19 mouse cellular contexts compared by ENCODE assay signal in genomic region chr6:120597887-120598286, GRCm38 (mm10).
DNase-seq lines count a peak whose midpoint lies in the region; ATAC-seq and TF ChIP-seq lines count a peak whose summit lies in the region.
"Had no signal": no experiment of that assay in that cellular context is flagged by ENCODE, and none has a peak within 500 bp of the region (broad histone marks: within the 10 kb centered on the region; RNA-seq: fewer than 3 reads in every experiment).

No protein-coding gene starts in this region.

- no peak overlapping the region for H3K4me3 ChIP-seq in hindbrain, postnatal 0 days (ENCODE audit: low read length)
- H3K4me3 ChIP-seq in hindbrain, embryonic 13.5 days = no peak overlapping the region
- no peak overlapping the region for H3K4me3 ChIP-seq in liver, embryonic 13.5 days (replicated peaks)
- H3K4me3 ChIP-seq in CH12.LX (replicated peaks in 1 of 3; ENCODE audit: low read depth in 2 of 3, low read length in 2 of 3, poor library complexity in 1 of 3) (no peak overlapping the region), ES-E14 (ENCODE audit: insufficient read depth in 1 of 2, low read depth in 1 of 2, low read length in 2 of 2, poor library complexity in 1 of 2, severe bottlenecking in 1 of 2) (no peak overlapping the region)
- H3K4me3 ChIP-seq: heart, embryonic 13.5 days; limb, embryonic 15.5 days had no signal

- dilution Hi-C loops in CH12.LX (cut with MboI; ENCODE audit: extremely low pct_ligation_motif_present, extremely low pct_unique_long_range_greater_than_20kb, low sequenced_read_pairs) = no loop called here

- H3K9ac ChIP-seq in hindbrain, postnatal 0 days (replicated peaks; ENCODE audit: low read length) = no peak overlapping the region
- H3K9ac ChIP-seq in hindbrain, embryonic 13.5 days = no peak overlapping the region
- H3K9ac ChIP-seq in liver, embryonic 13.5 days = no peak overlapping the region
- H3K9ac ChIP-seq in CH12.LX (ENCODE audit: insufficient read depth, low read depth) (no peak overlapping the region), ES-E14 (ENCODE audit: insufficient read depth, low read depth, low read length, poor library complexity, severe bottlenecking) (no peak overlapping the region)
- H3K9ac ChIP-seq: heart, embryonic 13.5 days; limb, embryonic 15.5 days had no signal

- in situ Hi-C loops in CH12.LX (cut with MboI; ENCODE audit: low pct_ligation_motif_present, low pct_unique_long_range_greater_than_20kb, low sequenced_read_pairs) (no loop called here), ES-E14 (cut with MboI; ENCODE audit: low sequenced_read_pairs in 2 of 2, unreplicated experiment in 2 of 2) (no loop called here)

- H3K4me2 ChIP-seq in hindbrain, postnatal 0 days (ENCODE audit: low read depth, low read length) = no peak overlapping the region
- no peak overlapping the region for H3K4me2 ChIP-seq in hindbrain, embryonic 13.5 days
- H3K4me2 ChIP-seq in liver, embryonic 13.5 days = no peak overlapping the region
- no peak overlapping the region for H3K4me2 ChIP-seq in CH12.LX (ENCODE audit: insufficient read depth, low read depth, poor library complexity, severe bottlenecking)
- H3K4me2 ChIP-seq: heart, embryonic 13.5 days; limb, embryonic 15.5 days had no signal

- ATAC-seq in hindbrain, postnatal 0 days = no peak
- no peak for ATAC-seq in hindbrain, embryonic 13.5 days (ENCODE audit: low FRiP score)
- ATAC-seq in liver, embryonic 13.5 days (ENCODE audit: low read depth) = no peak
- ATAC-seq: activated CD4-positive, CD25-positive, alpha-beta regulatory T cell, adult 4 months; forebrain, embryonic 16.5 days; midbrain, embryonic 16.5 days had no signal

- no peak overlapping the region for H3K27ac ChIP-seq in hindbrain, postnatal 0 days
- H3K27ac ChIP-seq in hindbrain, embryonic 13.5 days = no peak overlapping the region
- H3K27ac ChIP-seq in liver, embryonic 13.5 days = 0 out of 2 replicates have a peak overlapping the region, but pooled peaks have one; percentile 9
- H3K27ac ChIP-seq in CH12.LX (ENCODE audit: insufficient read depth, low read depth) = no peak overlapping the region
- no peak overlapping the region for H3K27ac ChIP-seq in ES-E14 (ENCODE audit: insufficient read depth, low read depth, low read length, poor library complexity, severe bottlenecking)
- H3K27ac ChIP-seq: heart, embryonic 13.5 days; limb, embryonic 15.5 days had no signal

- H3K79me2 ChIP-seq in CH12.LX (replicated peaks; ENCODE audit: control insufficient read depth, extremely low read depth, insufficient read depth, poor library complexity, severe bottlenecking) = no peaks in the 10 kb centered on the region

- WGBS in hindbrain, postnatal 0 days = 35% methylated on average over 3 of the region's 3 CpGs
- WGBS in hindbrain, embryonic 13.5 days = 27% methylated on average over 3 of the region's 3 CpGs
- 46% methylated on average over 3 of the region's 3 CpGs for WGBS in liver, embryonic 13.5 days (ENCODE audit: insufficient replicate concordance)

- H3K4me1 ChIP-seq in hindbrain, postnatal 0 days (ENCODE audit: insufficient read depth, low read length) = no peaks in the 10 kb centered on the region
- 0 out of 2 replicates have a peak, but pooled peaks cover under 1% of the 10 kb centered on the region for H3K4me1 ChIP-seq in hindbrain, embryonic 13.5 days (replicated peaks)
- H3K4me1 ChIP-seq in liver, embryonic 13.5 days (replicated peaks) = peaks cover 47% of the 10 kb centered on the region
- peaks cover 5 to 16% of the 10 kb centered on the region in 2 experiments for H3K4me1 ChIP-seq in CH12.LX (ENCODE audit: control insufficient read depth in 1 of 2, insufficient read depth in 2 of 2)
- peaks cover 4 to 6% of the 10 kb centered on the region in 2 experiments; a peak in 2 of 4 replicates for H3K4me1 ChIP-seq in ES-E14 (ENCODE audit: control insufficient read depth in 2 of 2, insufficient read depth in 2 of 2, low read length in 2 of 2, poor library complexity in 1 of 2)
- H3K4me1 ChIP-seq: limb, embryonic 15.5 days had no signal

- TF ChIP-seq EP300 in CH12.LX (IDR thresholded peaks at IDR 0.05; ENCODE audit: low read length) = no peak

- no peaks in the 10 kb centered on the region for H3K36me3 ChIP-seq in hindbrain, postnatal 0 days (ENCODE audit: insufficient read depth, low read length)
- H3K36me3 ChIP-seq in hindbrain, embryonic 13.5 days = no peaks in the 10 kb centered on the region
- no peaks in the 10 kb centered on the region for H3K36me3 ChIP-seq in liver, embryonic 13.5 days
- no peaks in the 10 kb centered on the region for H3K36me3 ChIP-seq in CH12.LX (replicated peaks in 1 of 2; ENCODE audit: control insufficient read depth in 1 of 2, insufficient read depth in 1 of 2, low read length in 1 of 2)
- no peaks in the 10 kb centered on the region for H3K36me3 ChIP-seq in ES-E14 (ENCODE audit: control insufficient read depth, insufficient read depth, low read length, poor library complexity, severe bottlenecking)
- H3K36me3 ChIP-seq: heart, embryonic 13.5 days; limb, embryonic 15.5 days had no signal

- DNase-seq in hindbrain, postnatal 0 days (ENCODE audit: low spot score) = no peak
- no peak for DNase-seq in liver, embryonic 13.5 days
- no peak for DNase-seq in liver
- DNase-seq in CH12.LX (ENCODE audit: extremely low read depth) = no peak
- no peak for DNase-seq in ES-E14 (ENCODE audit: low read depth, low spot score)
- DNase-seq in spleen, adult 18-20 months = no peak
- DNase-seq: adrenal gland, postnatal 10 days; cerebellum, adult 11 months; gastrocnemius, postnatal 10 days; heart, adult 11 months; kidney, adult 8-10 months; lung, postnatal 14 days; right cerebral cortex, postnatal 25 days had no signal

- no peaks in the 10 kb centered on the region for H3K27me3 ChIP-seq in hindbrain, postnatal 0 days (ENCODE audit: insufficient read depth, low read length)
- no peaks in the 10 kb centered on the region for H3K27me3 ChIP-seq in hindbrain, embryonic 13.5 days
- H3K27me3 ChIP-seq in liver, embryonic 13.5 days = no peaks in the 10 kb centered on the region
- no peaks in the 10 kb centered on the region for H3K27me3 ChIP-seq in CH12.LX (replicated peaks)
- H3K27me3 ChIP-seq: limb, embryonic 15.5 days had no signal

- TF ChIP-seq RAD21 in CH12.LX (IDR thresholded peaks at IDR 0.05; ENCODE audit: low read depth, low read length) = no peak; the same call in none of the 2 replicates

- TF ChIP-seq CTCF in hindbrain, postnatal 0 days (IDR thresholded peaks at IDR 0.05; ENCODE audit: low read depth) = peak; percentile 50
- peak in 1 of 2 experiments; percentile 29; a peak in 2 of 4 replicates for TF ChIP-seq CTCF in CH12.LX (conservative IDR thresholded peaks at IDR 0.05 in 1 of 2, IDR thresholded peaks at IDR 0.05 in 1 of 2; ENCODE audit: low read depth in 2 of 2, low read length in 2 of 2)

- H3K9me3 ChIP-seq in hindbrain, postnatal 0 days (ENCODE audit: low read length) = no peaks in the 10 kb centered on the region
- no peaks in the 10 kb centered on the region for H3K9me3 ChIP-seq in hindbrain, embryonic 13.5 days
- no peaks in the 10 kb centered on the region for H3K9me3 ChIP-seq in liver, embryonic 13.5 days (replicated peaks)
- peaks cover 5% of the 10 kb centered on the region for H3K9me3 ChIP-seq in CH12.LX (replicated peaks; ENCODE audit: low read length)
- no peaks in the 10 kb centered on the region for H3K9me3 ChIP-seq in ES-E14 (ENCODE audit: control insufficient read depth, insufficient read depth, low read depth, low read length)
- H3K9me3 ChIP-seq: heart, embryonic 13.5 days; limb, embryonic 15.5 days had no signal

- no peak for TF ChIP-seq POLR2A in CH12.LX (IDR thresholded peaks at IDR 0.05; ENCODE audit: low read depth, low read length)

TF ChIP-seq in CH12.LX, 34 proteins besides CTCF, POLR2A, EP300 and RAD21:
- TF ChIP-seq SIN3A (IDR thresholded peaks at IDR 0.05; ENCODE audit: low read length) (no peak), KAT2A (IDR thresholded peaks at IDR 0.05; ENCODE audit: insufficient replicate concordance, low read length) (no peak), HCFC1 (IDR thresholded peaks at IDR 0.05; ENCODE audit: low read depth, low read length) (no peak), SMC3 (IDR thresholded peaks at IDR 0.05; ENCODE audit: low read depth, low read length) (peak; percentile 27)

TF ChIP-seq in ES-E14, 5 proteins besides CTCF, POLR2A, EP300 and RAD21:
- TF ChIP-seq ZNF384 (IDR thresholded peaks at IDR 0.05; ENCODE audit: low read depth, low read length) (no peak), ZC3H11A (IDR thresholded peaks at IDR 0.05; ENCODE audit: borderline replicate concordance, low read depth, low read length) (0 out of 2 replicates have a peak, but pooled peaks have one; percentile 2)
